Mouse (Mus musculus) brain, embryonic 14.5 days (tissue): Measurements from ENCODE around the gene 4930502E18Rik. TPM values are rescaled to one million over a fixed set of nuclear protein-coding genes. Genes with fewer than 3 reads are reported as not detected.

Experiments used
- DNase-seq: peaks from one replicate; pipeline ENCODE4 v3.0.0-alpha.2; 2011; ENCODE audit warnings: low read depth
- CTCF ChIP-seq: fragments of 200-500 bp; IDR thresholded peaks from 2 replicates; pipeline ENCODE4 v1.5.1; 2012; ENCODE audit warnings: inconsistent platforms, mild to moderate bottlenecking, moderate library complexity, borderline replicate concordance; ENCODE audit not compliant: insufficient read depth, insufficient read length; ENCODE audit errors: extremely low read depth
- POLR2A ChIP-seq: fragments of 200-500 bp; IDR thresholded peaks from 2 replicates; pipeline ENCODE4 v1.6.1; 2012; ENCODE audit warnings: mild to moderate bottlenecking, inconsistent platforms, borderline replicate concordance; ENCODE audit not compliant: poor library complexity, insufficient read depth, insufficient read length, severe bottlenecking; ENCODE audit errors: extremely low read depth
- polyA plus RNA-seq: library from polyadenylated mRNA; depleted of rRNA; stranded (reverse); fragments of >200 nt; gene quantifications from 2 replicates; pipeline ENCODE4 v1.2.3, GENCODE M21; 2012; rRNA removed

The 4930502E18Rik gene
- polyA plus RNA-seq, 1 experiment, result 0.08 TPM

GRCm38 (mm10) chrX:53752851-53753250 is 28.2 kb downstream of the 4930502E18Rik start:
- DNase-seq, result no peak
- TF ChIP-seq POLR2A, result no peak
- TF ChIP-seq CTCF, result no peak

DNA sequence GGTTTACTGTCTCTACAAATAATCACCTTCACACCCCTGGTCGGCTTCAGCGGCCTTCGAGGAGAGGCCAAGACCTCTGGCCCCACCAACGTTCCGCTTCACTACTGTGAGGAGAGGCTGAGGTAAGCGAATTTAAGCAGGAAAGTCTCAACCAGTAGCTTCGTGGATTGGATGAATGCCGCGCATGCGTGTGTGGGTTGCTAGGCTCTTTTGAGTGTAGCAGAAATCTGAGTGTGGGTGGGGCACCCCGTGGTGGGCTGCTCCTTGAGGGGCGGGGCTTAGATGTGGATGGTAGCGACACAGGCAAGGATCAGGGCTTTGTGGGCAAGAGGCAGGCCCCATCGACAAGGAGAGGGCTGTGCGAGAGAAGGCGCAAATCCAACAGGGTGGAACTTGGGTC is 33.1 kb downstream of the 4930502E18Rik start, which contains the start of gene 1700013H16Rik:
Gene 1700013H16Rik (minus strand): TSS at position 96 of the 400 bp plus-strand sequence.
- DNase-seq, result no peak
- TF ChIP-seq CTCF, result no peak
- TF ChIP-seq POLR2A, result no peak

DNA sequence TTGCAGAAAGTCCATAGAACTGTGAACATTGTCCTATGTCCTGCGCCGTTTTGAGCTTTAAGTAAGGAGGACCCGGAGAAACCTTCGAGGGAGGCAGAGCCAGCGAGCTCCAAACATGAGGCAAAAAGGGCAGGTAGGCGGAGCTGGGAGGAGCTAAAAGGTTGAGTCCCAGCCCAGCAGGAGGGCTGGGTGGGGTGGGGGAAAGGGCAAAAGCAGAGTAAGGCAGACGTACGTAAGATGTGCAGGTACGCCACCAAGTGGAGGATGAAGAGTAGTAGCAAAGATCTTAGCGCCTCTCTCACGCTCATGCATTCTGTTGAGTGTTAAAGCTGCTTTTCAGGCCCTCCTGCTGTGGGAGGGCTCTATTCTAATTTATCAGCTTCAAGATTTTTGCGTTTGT is 51.6 kb downstream of the 4930502E18Rik start, which contains the start of gene Zfp36l3:
Gene Zfp36l3 (minus strand): TSS at position 119 of the 400 bp plus-strand sequence.
- DNase-seq, result no peak
- TF ChIP-seq POLR2A, result no peak
- no peak for TF ChIP-seq CTCF

Other genes with a start within 250 kb of the 4930502E18Rik start
- gene Rtl8c, start 116.8 kb upstream of the 4930502E18Rik start, polyA plus RNA-seq, result 146 and 171 TPM in 2 replicates
- 0.25 TPM in 1 of 2 replicates, not detected in the other for gene Gm14597, start 115.8 kb upstream of the 4930502E18Rik start, polyA plus RNA-seq
- 286 and 338 TPM in 2 replicates for gene Rtl8a, start 81.1 kb upstream of the 4930502E18Rik start, polyA plus RNA-seq
- gene Rtl8b, start 54.4 kb upstream of the 4930502E18Rik start, polyA plus RNA-seq, result 347 and 365 TPM in 2 replicates
- not detected in 2 replicates for gene 1700013H16Rik, start 33.0 kb downstream of the 4930502E18Rik start, polyA plus RNA-seq
- gene Zfp36l3, start 51.6 kb downstream of the 4930502E18Rik start, polyA plus RNA-seq, result 0.06 and 0.07 TPM in 2 replicates
- gene Xlr, start 72.9 kb downstream of the 4930502E18Rik start, polyA plus RNA-seq, result 0.37 and 0.57 TPM in 2 replicates